Mouse (Mus musculus) ovary, postnatal 36 days (tissue): Measurements from ENCODE around the gene Nfkbie.

ENCODE experiments used
- DNase-seq: peaks from one replicate; pipeline ENCODE4 v3.0.0; 2022; ENCODE audit warnings: low spot score, mixed read lengths

Nfkbie gene

GRCm38 (mm10) chr17:45563216-45563615 lies 7.7 kb downstream of the Nfkbie start:
- DNase-seq: no peak

GRCm38 (mm10) chr17:45563655-45564530 lies 8.4 kb downstream of the Nfkbie start, which contains the start of gene Slc35b2:
Slc35b2 (plus strand) TSS chr17:45563874.
- peak; percentile 94 for DNase-seq

- no peak for DNase-seq
Measured at GRCm38 (mm10) chr17:45564531-45565084, 9.1 kb downstream of the Nfkbie start.

GRCm38 (mm10) chr17:45565103-45565502 lies 9.6 kb downstream of the Nfkbie start:
- DNase-seq: no peak

- DNase-seq: no peak
Measured at GRCm38 (mm10) chr17:45566031-45566359, 10.5 kb downstream of the Nfkbie start.

- no peak for DNase-seq
Measured at GRCm38 (mm10) chr17:45566360-45567161, 11.1 kb downstream of the Nfkbie start.

GRCm38 (mm10) chr17:45567162-45567601 lies 11.7 kb downstream of the Nfkbie start:
- DNase-seq: no peak

GRCm38 (mm10) chr17:45568990-45569389 lies 13.5 kb downstream of the Nfkbie start:
- no peak for DNase-seq

- DNase-seq: no peak
Measured at GRCm38 (mm10) chr17:45569999-45570398, 14.5 kb downstream of the Nfkbie start.

- peak; percentile 78 for DNase-seq
Measured at GRCm38 (mm10) chr17:45572103-45573086, 16.9 kb downstream of the Nfkbie start.

- peak; percentile 99 for DNase-seq
Measured at GRCm38 (mm10) chr17:45573087-45573779, 17.7 kb downstream of the Nfkbie start, which contains the start of gene Hsp90ab1. Hsp90ab1 (minus strand) TSS chr17:45573271.

GRCm38 (mm10) chr17:45573780-45574123 lies 18.2 kb downstream of the Nfkbie start:
- peak; percentile 98 for DNase-seq

GRCm38 (mm10) chr17:45574129-45574761 lies 18.7 kb downstream of the Nfkbie start:
- DNase-seq: peak; percentile 69

- DNase-seq: no peak
Measured at GRCm38 (mm10) chr17:45575123-45575897, 19.8 kb downstream of the Nfkbie start.

GRCm38 (mm10) chr17:45578242-45578641 lies 22.7 kb downstream of the Nfkbie start:
- DNase-seq: no peak

GRCm38 (mm10) chr17:45578843-45579242 lies 23.3 kb downstream of the Nfkbie start:
- no peak for DNase-seq

GRCm38 (mm10) chr17:45579554-45579953 lies 24.1 kb downstream of the Nfkbie start:
- DNase-seq: no peak

- no peak for DNase-seq
Measured at GRCm38 (mm10) chr17:45580958-45581477, 25.5 kb downstream of the Nfkbie start.

GRCm38 (mm10) chr17:45581567-45581983 lies 26.1 kb downstream of the Nfkbie start:
- peak; percentile 48 for DNase-seq
